Mouse (Mus musculus): ENCODE data around the gene Dgcr6. TPM values are rescaled to one million over a fixed set of nuclear protein-coding genes. Genes with fewer than 3 reads are reported as not detected.
A peak's percentile ranks its signal among the peaks of the same experiment; 100 is the strongest.

The Dgcr6 gene
- polyA plus RNA-seq, 1 experiment from 2014 or later, result 115 TPM

DNA sequence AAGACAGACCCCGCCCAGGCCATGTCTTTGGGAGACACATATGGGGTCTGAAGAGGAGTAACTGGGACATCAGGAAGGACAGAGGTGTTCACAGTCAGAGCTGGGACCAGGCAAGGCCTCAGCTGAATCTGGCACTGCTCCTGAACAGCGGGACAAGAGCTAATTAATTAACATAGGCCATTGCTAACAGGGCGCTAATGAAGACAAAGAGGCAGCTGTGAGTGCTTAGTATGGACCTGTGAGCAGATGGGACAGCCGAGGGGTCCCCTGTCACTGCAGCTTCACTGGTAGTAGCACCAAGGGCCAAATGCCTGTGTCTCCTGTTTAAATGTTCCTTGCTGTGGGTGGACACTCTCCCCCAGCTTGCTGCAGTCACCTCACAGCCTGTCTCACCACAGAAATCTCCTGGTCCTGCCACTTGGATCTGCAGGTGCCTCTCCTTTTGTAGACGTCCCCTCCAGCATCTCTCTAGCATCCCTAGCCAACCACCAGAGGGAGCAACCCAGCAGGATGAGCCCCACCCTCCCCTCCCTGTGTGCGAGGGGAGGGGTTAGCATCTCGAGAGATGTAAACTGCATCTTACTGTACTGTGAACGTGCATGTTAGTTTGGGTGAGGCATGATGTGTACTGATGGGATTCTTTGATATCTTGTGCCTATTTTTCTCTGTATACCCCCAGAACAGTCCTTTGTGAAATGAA, 66.5 kb downstream of the Dgcr6 start:
- Histone ChIP-seq H3K27me3 (ENCODE audit: insufficient read depth, low read length) (no peaks in the 10 kb centered on the region), H3K4me3 (replicated peaks; ENCODE audit: low read depth, low read length) (no peak overlapping the region), H3K9me3 (replicated peaks; ENCODE audit: low read length) (no peaks in the 10 kb centered on the region), H3K4me2 (ENCODE audit: low read length) (no peak overlapping the region), H3K4me1 (replicated peaks; ENCODE audit: insufficient read depth, low read length) (no peaks in the 10 kb centered on the region), H3K9ac (ENCODE audit: low read depth, low read length) (no peak overlapping the region), H3K36me3 (ENCODE audit: insufficient read depth, low read length) (no peaks in the 10 kb centered on the region), H3K27ac (no peak overlapping the region)
- TF ChIP-seq CTCF (IDR thresholded peaks at IDR 0.05; ENCODE audit: low read depth), result peak; percentile 90
- peak; percentile 84 for DNase-seq (ENCODE audit: low spot score)
- ATAC-seq (replicated peaks; ENCODE audit: low FRiP score, low read depth), result peak; percentile 60; the same call in 1 of the 2 replicates
- WGBS, result 16% methylated on average over 8 of the region's 8 CpGs

Other genes with a start within 250 kb of the Dgcr6 start
- 1.7 and 2.2 TPM in 2 replicates for gene B830017H08Rik, start 219.7 kb upstream of the Dgcr6 start, polyA plus RNA-seq (2015; fragmentation: Nextera tagmentation; extraction: Ambion mirVana)
- 131 and 147 TPM in 2 replicates for gene Car15, start 214.5 kb upstream of the Dgcr6 start, polyA plus RNA-seq (2015; fragmentation: Nextera tagmentation; extraction: Ambion mirVana)
- 2.8 and 3.4 TPM in 2 replicates for gene Gm20518, start 161.2 kb upstream of the Dgcr6 start, polyA plus RNA-seq (2015; fragmentation: Nextera tagmentation; extraction: Ambion mirVana)
- 0.05 TPM in 1 of 2 replicates, not detected in the other for gene Tssk1, start 158.6 kb upstream of the Dgcr6 start, polyA plus RNA-seq (2015; fragmentation: Nextera tagmentation; extraction: Ambion mirVana)
- 57.8 and 65.4 TPM in 2 replicates for gene Dgcr2, start 154.3 kb upstream of the Dgcr6 start, polyA plus RNA-seq (2015; fragmentation: Nextera tagmentation; extraction: Ambion mirVana)
- not detected in 2 replicates for gene Tssk2, start 154.2 kb upstream of the Dgcr6 start, polyA plus RNA-seq (2015; fragmentation: Nextera tagmentation; extraction: Ambion mirVana)
- 27.6 and 28.1 TPM in 2 replicates for gene Ess2, start 141.5 kb upstream of the Dgcr6 start, polyA plus RNA-seq (2015; fragmentation: Nextera tagmentation; extraction: Ambion mirVana)
- gene Gsc2, start 137.8 kb upstream of the Dgcr6 start, polyA plus RNA-seq (2015; fragmentation: Nextera tagmentation; extraction: Ambion mirVana), result 0.09 TPM in 1 of 2 replicates, not detected in the other
- gene Slc25a1, start 124.6 kb upstream of the Dgcr6 start, polyA plus RNA-seq (2015; fragmentation: Nextera tagmentation; extraction: Ambion mirVana), result 116 and 123 TPM in 2 replicates
- gene Vpreb2, start 72.4 kb upstream of the Dgcr6 start, polyA plus RNA-seq (2015; fragmentation: Nextera tagmentation; extraction: Ambion mirVana), result not detected in 2 replicates
- gene Prodh, start 37.3 kb downstream of the Dgcr6 start, polyA plus RNA-seq (2015; fragmentation: Nextera tagmentation; extraction: Ambion mirVana), result 19.2 and 20.3 TPM in 2 replicates
- gene Rtn4r, start 74.8 kb downstream of the Dgcr6 start, polyA plus RNA-seq (2015; fragmentation: Nextera tagmentation; extraction: Ambion mirVana), result 1.0 and 1.2 TPM in 2 replicates
- gene Ccdc188, start 165.0 kb downstream of the Dgcr6 start, polyA plus RNA-seq (2015; fragmentation: Nextera tagmentation; extraction: Ambion mirVana), result not detected in 2 replicates
- gene Zdhhc8, start 182.3 kb downstream of the Dgcr6 start, polyA plus RNA-seq (2015; fragmentation: Nextera tagmentation; extraction: Ambion mirVana), result 13.1 and 13.5 TPM in 2 replicates
- 53.0 and 59.2 TPM in 2 replicates for gene Trmt2a, start 195.8 kb downstream of the Dgcr6 start, polyA plus RNA-seq (2015; fragmentation: Nextera tagmentation; extraction: Ambion mirVana)
- 457 and 487 TPM in 2 replicates for gene Ranbp1, start 195.9 kb downstream of the Dgcr6 start, polyA plus RNA-seq (2015; fragmentation: Nextera tagmentation; extraction: Ambion mirVana)
- gene Gm49776, start 205.5 kb downstream of the Dgcr6 start, polyA plus RNA-seq (2015; fragmentation: Nextera tagmentation; extraction: Ambion mirVana), result 0.91 and 3.0 TPM in 2 replicates
- 15.6 and 18.5 TPM in 2 replicates for gene Dgcr8, start 236.4 kb downstream of the Dgcr6 start, polyA plus RNA-seq (2015; fragmentation: Nextera tagmentation; extraction: Ambion mirVana)

Measured in kidney, postnatal 0 days (tissue).